Mouse (Mus musculus) urinary bladder, adult 2 months (tissue): ENCODE results near the gene Ust. TPM values are rescaled to one million over a fixed set of nuclear protein-coding genes. Genes with fewer than 3 reads are reported as not detected.

Experiments
- DNase-seq: peaks from one replicate; pipeline ENCODE4 v3.0.0; 2022; ENCODE audit warnings: low spot score
- polyA plus RNA-seq: library from polyadenylated mRNA; depleted of rRNA; stranded (reverse); fragments of >200 nt; gene quantifications from 2 replicates; pipeline ENCODE4 v1.2.3, GENCODE M21; 2012

Ust gene
- polyA plus RNA-seq, 1 experiment, result 5.7 TPM

- DNase-seq, result no peak
Observed at GRCm38 (mm10) chr10:8504832-8505231, 13.8 kb downstream of the Ust start.

DNA sequence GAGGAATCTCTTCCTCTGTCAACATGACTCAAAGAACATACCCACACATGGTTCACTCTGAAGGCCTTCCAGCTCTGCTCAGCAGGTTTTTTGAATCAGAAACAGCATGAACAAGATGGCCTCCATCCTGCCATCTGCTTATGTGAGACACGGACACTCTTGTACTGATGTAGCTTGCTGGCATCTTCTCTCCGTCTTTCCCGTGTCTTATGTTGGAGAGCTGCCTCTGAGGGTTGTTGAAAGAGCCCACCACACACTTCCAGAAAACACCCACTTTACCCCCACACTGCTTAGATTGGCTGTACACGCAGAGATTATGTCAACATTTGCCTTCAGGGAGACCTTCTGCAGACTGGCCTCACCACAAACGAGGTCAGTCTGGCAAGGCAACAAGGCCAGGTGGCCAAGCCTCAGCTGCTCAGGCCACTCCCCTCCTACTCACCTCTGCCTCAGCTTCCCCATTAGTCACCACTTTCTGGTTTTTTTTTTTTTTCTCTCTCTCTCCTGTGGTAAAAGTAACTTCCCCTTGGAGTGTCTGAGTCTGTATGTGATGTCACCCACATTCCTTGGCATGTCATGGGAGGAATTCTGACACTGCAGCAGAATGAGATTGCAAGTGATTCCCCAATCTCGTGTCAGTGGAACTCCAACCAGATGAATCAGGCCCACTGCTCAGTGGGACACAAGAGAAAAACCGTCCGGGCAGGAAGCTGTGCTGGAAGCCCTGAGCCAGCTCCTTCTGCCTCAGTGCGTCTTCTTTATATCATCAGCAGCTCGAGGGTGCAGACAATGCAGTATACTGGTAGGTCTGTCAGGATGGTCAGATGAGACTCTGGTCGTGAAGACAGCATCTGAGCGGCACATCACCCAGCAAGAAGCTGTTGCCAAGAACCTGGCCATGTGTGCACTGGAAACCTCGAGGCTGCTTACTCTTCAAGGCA lies 19.4 kb downstream of the Ust start:
- no peak for DNase-seq

DNA sequence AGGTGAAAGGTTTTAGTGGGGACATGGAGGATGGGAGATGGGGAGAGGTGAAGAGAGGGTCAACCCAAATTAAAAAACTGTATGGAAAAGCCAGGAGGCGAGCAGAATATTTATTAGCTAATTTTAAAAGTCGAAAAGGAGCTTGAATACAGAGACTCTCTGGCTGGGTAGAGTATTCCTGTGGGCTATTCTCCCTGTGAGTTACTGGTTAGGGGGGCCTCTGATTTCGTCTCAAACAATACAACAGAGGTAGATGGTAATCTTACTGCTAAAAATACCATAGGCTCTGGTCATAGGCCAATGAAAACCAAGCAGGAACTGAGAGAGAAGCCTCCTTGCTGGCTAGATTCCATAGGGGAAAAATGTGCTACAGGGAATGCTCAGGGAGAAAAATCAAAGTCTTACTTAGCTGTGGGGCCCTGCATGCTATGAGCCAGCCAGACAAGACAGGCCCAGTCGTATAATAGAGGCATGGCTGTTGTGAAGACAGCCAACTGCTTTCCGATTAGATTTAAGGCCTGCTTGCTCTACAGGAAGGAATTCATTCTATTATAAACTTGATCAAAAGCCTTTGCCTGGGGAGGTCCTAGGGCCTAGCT lies 23.0 kb downstream of the Ust start:
- DNase-seq, result no peak

GRCm38 (mm10) chr10:8491909-8492591 lies 26.6 kb downstream of the Ust start:
- DNase-seq, result no peak

DNA sequence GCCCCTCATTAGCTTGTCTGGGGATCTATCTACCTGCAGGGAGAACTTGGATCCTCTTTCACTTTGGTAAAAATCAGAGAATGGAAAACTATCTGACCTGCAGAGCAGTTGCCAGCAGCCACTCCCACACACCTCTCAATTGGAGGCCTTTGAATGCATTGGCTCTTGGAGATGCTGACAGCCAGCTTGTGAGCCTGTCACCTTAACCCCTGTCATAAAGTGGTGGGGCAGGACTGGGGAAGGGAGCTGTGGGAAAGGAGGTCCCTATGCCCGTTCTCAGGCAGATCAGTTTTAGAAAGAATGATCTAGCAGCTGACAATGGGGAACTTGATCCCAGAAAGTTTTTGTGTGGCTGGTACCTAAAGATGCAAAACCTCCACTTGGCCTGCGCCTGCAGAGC lies 31.2 kb downstream of the Ust start:
- no peak for DNase-seq

DNA sequence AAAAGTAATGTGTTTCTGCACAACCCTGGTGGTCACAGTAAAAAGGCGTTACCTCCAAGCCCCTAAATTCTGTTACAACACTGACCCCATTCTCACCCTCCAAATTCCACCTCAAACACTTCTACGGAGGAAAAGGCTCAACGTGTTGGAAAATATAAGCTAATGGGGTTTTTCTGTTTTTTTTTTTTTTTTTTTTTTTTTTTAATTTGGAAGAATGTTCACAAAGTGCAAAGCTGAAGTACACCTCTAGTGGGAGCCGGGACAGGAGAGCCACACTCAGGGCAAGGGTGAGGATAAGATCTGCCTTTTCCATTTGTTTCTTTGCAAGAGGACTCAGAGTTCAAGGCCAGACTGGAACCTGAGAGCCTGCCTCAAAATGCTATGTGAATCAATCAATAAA lies 34.1 kb downstream of the Ust start:
- no peak for DNase-seq

- no peak for DNase-seq
Observed at GRCm38 (mm10) chr10:8482779-8483178, 35.8 kb downstream of the Ust start.

- DNase-seq, result no peak
Observed at GRCm38 (mm10) chr10:8479779-8480178, 38.8 kb downstream of the Ust start.

GRCm38 (mm10) chr10:8477936-8478335 lies 40.7 kb downstream of the Ust start:
- no peak for DNase-seq

- DNase-seq, result no peak
Observed at GRCm38 (mm10) chr10:8471995-8472394, 46.6 kb downstream of the Ust start.

DNA sequence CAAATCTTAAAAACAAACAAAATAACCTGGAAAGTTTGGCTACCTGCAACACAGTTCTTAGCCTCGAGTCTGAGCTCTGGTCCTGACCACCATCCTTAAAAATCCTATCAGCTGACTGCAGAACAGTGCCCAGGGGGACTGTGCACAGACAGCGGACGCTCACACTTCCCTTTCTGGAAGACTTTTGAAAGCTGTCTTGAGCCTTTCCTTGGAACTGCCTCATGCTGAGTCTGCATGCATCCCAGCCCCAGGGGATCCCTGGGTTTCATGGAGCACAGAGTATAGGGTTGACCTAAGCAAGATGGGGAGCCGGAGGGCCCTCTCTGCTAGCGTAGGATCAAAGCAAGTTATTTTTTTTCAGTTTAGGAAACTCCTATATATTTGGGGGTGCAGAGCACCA lies 47.6 kb downstream of the Ust start:
- DNase-seq, result no peak

DNA sequence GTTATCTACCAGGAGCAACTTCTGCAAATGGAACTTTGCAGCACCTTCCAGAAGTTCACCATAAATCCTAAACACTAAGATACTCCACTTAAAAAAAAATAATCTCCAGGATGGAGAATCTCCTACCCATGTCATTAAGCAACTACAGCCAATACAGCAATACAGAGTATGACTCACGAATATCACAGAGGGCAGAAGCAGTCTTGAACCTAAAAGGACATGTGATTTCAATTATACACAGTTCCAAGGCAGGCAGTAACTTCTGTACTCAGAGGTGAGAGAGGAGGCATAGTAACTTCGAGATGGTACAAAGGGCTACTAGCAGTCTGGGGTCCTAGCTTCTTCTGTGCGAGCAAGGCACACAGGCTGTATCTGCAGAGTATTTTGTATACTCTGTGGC lies 49.1 kb downstream of the Ust start:
- DNase-seq, result no peak

DNA sequence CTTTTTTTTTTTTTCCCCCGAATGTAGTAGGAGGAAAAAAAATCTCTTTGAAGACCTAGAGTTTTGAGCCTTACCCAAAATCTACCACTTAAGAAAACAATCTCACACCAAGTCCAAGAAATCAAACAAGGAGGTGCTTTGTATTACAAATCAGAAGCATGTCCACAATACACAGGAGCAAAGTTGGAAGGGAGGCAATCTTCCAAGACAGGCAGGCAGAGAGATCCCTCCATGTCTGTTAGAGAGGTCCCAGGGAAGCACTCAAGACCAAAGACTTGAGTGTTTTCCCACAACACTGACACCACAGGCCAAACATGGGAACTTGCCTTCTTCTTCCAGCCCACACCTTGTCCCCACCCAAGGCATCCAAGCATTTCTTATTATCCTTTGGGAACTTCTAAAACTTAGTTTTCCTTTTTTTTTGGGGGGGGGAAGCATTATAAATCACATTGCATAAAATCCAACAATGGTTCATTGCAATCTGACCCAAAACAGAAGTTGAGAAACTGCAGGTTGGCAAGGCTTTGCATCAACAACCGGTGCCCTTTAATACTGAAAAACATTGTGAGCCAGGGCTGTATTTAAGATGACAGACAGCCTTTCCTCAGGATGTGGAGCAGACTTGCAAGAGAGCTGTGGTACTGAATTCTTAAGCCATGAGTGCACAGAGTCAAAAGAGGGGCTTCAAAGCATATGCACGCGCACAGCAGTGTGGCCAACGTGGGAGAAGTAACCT lies 49.8 kb downstream of the Ust start:
- DNase-seq, result no peak

DNA sequence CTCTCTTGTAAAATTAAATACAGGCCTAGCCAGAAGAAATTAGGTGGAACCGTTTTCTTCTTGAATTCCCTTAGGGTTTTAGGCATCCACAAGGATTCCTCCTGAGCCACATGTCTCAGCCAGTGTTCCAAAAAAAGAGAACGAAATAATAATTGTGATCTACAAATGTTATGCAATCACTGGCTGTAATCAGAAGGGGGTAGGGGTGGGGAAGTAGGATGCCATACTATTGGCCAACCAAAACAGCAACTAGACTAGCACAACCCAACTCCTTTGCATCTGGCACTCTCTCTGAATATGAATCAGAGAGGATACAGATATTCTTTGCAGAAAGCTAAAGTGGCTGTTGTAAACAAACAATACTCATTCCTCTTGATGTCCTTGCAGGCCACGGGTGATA lies 52.7 kb downstream of the Ust start:
- no peak for DNase-seq

GRCm38 (mm10) chr10:8465216-8465615 lies 53.4 kb downstream of the Ust start:
- no peak for DNase-seq

DNA sequence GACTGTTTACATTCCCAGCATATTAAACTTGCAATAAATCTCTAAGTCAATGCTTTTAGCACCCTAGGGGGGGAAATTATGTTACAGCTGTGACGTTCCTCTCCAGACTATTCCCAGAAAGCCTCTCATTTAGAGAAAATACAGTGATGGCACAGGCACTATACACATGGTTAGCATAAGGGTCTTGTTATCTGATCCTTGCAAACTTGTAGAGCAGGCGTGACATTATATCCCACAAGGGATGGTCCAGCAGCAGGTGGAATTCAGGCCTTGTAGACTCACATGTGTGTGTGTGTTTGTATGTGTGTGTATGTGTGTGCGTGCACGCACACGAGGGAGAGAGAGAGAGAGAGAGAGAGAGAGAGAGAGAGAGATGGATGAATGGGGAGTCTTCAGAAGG lies 57.3 kb downstream of the Ust start:
- no peak for DNase-seq

- no peak for DNase-seq
Observed at GRCm38 (mm10) chr10:8454711-8455110, 63.9 kb downstream of the Ust start.

- no peak for DNase-seq
Observed at GRCm38 (mm10) chr10:8447681-8448080, 70.9 kb downstream of the Ust start.

DNA sequence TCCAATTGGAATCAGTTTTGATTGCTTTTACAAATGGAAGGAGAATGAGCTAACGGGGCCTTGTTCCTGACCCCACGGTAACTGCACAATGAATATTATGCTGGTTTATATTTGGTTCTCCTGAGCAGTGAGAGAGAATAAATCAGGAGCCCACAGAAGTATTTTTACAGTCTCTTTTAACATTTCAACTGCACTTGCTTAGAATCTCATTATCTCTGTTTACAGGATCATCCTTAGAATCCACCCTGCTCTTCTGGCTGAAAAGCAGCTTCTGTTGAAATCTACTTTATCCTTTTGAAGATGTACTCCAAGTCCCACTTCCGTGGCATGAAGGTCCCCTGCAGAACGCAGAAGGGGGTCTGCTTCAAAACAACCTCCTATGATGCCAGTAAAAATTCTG lies 71.7 kb downstream of the Ust start:
- DNase-seq, result no peak

DNA sequence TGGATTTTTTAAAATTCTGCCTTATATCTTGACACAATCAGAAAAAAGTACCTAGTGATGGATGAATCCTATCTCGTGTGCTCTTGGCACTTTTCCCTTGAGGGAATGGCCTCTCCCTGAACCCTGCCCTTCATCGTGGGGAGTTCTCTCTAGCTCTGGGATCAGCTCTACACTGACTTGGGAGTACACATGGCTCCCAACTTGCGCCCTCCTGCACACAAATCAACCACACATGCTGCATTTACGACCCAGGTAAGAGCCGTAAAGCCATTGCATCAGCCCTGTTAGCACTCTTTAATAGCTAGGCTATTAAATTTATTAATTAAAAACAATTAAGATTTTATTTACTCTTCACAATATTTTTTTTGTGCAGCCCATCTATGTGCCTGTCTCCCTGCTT lies 74.6 kb downstream of the Ust start:
- DNase-seq, result no peak

DNA sequence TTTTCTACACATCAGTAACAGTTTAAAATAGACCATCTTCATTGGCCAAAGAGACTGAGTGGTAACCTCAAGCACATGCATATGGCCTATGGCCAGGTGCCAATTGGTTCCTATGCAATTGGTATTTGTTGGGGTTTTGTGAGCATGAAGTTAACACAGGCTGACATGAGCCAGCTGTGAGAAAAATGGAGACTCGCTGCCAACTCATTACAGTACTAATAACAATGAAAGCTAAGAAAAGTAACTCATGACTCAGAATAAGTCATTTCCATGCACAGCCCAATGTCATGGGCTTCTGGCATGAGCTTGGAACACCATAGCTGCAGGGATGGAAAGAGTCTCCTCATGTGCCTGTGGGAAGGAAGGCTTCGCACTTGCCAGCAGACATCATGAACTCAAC lies 86.8 kb downstream of the Ust start:
- no peak for DNase-seq
